Mouse (Mus musculus) limb, embryonic 12.5 days (tissue): ENCODE measurements at regions not wholly inside any gene's neighbourhood (a gene's known extent, or its start where the extent isn't known, plus 50 kb on each side); places are given as distances from the start of the nearest gene placed in this dataset.
"Not testable (repeated sequence)": the region's sequence is repeated elsewhere in the genome, so short reads cannot be mapped to it uniquely, and the experiment has no call there.

Experiments
- ATAC-seq: fragments of 200-750 bp; cut with Nextera tagmentation; 2 replicates; pipeline ENCODE4 v1.8.0; 2017; ENCODE audit warnings: low read depth, moderate TSS enrichment; ENCODE audit not compliant: insufficient number of reproducible peaks, insufficient read depth, low FRiP score, low TSS enrichment
- H3K27ac ChIP-seq: fragments of 300-500 bp; sonication (generic); 2 replicates; pipeline ENCODE4 v1.5.1; 2016; ENCODE audit warnings: mild to moderate bottlenecking, moderate library complexity
- H3K27me3 ChIP-seq: fragments of 300-500 bp; sonication (generic); 2 replicates; pipeline ENCODE4 v1.6.1; 2016; ENCODE audit warnings: mild to moderate bottlenecking, moderate library complexity
- H3K36me3 ChIP-seq: fragments of 300-500 bp; sonication (generic); 2 replicates; pipeline ENCODE4 v1.6.1; 2016; ENCODE audit warnings: mild to moderate bottlenecking, moderate library complexity
- H3K4me1 ChIP-seq: fragments of 300-500 bp; sonication (generic); replicated peaks from 2 replicates; pipeline ENCODE4 v1.6.1; 2016
- H3K4me2 ChIP-seq: fragments of 300-500 bp; sonication (generic); 2 replicates; pipeline ENCODE4 v1.6.1; 2016; ENCODE audit warnings: mild to moderate bottlenecking, moderate library complexity
- H3K4me3 ChIP-seq: fragments of 300-500 bp; sonication (generic); replicated peaks from 2 replicates; pipeline ENCODE4 v1.5.1; 2016; ENCODE audit warnings: mild to moderate bottlenecking
- H3K9ac ChIP-seq: fragments of 300-500 bp; sonication (generic); replicated peaks from 2 replicates; pipeline ENCODE4 v1.6.1; 2016; ENCODE audit warnings: mild to moderate bottlenecking, moderate library complexity
- H3K9me3 ChIP-seq: fragments of 300-500 bp; sonication (generic); 2 replicates; pipeline ENCODE4 v1.6.1; 2016; ENCODE audit warnings: mild to moderate bottlenecking, moderate library complexity
- WGBS: fragments of 180-500 bp; shearing (Covaris S2); methylation state at CpG from one replicate; pipeline ENCODE4 v1.1.7; 2016; 5-methylcytosine and 5-hydroxymethylcytosine counted together

GRCm38 (mm10) chr10:111593280-111593679 is 87.2 kb downstream of the Phlda1 start:
- 89% methylated on average over 2 of the region's 2 CpGs for WGBS
- no peaks in the 10 kb centered on the region for H3K36me3 ChIP-seq
- no peak overlapping the region for H3K4me3 ChIP-seq
- ATAC-seq, result no peak
- H3K4me1 ChIP-seq, result peaks cover 15% of the 10 kb centered on the region
- H3K27me3 ChIP-seq, result no peaks in the 10 kb centered on the region
- no peak overlapping the region for H3K4me2 ChIP-seq
- H3K9ac ChIP-seq, result no peak overlapping the region
- no peaks in the 10 kb centered on the region for H3K9me3 ChIP-seq
- no peak overlapping the region for H3K27ac ChIP-seq

GRCm38 (mm10) chr10:111594171-111594570 is 88.1 kb downstream of the Phlda1 start:
- peaks cover 22% of the 10 kb centered on the region for H3K4me1 ChIP-seq

GRCm38 (mm10) chr10:111594651-111595050 is 88.6 kb downstream of the Phlda1 start:
- 78% methylated on average over 10 of the region's 10 CpGs for WGBS
- H3K4me1 ChIP-seq, result peaks cover 26% of the 10 kb centered on the region
- H3K9ac ChIP-seq, result no peak overlapping the region
- no peak for ATAC-seq
- no peaks in the 10 kb centered on the region for H3K27me3 ChIP-seq
- H3K27ac ChIP-seq, result no peak overlapping the region
- H3K4me3 ChIP-seq, result no peak overlapping the region
- no peak overlapping the region for H3K4me2 ChIP-seq
- no peaks in the 10 kb centered on the region for H3K9me3 ChIP-seq
- H3K36me3 ChIP-seq, result no peaks in the 10 kb centered on the region

More at GRCm38 (mm10) chr10:111594171-111594570, 88.1 kb downstream of the Phlda1 start:
- ATAC-seq, result no peak
- Histone ChIP-seq H3K4me3 (no peak overlapping the region), H3K9me3 (no peaks in the 10 kb centered on the region), H3K4me2 (no peak overlapping the region), H3K27me3 (no peaks in the 10 kb centered on the region), H3K27ac (no peak overlapping the region), H3K36me3 (no peaks in the 10 kb centered on the region), H3K9ac (no peak overlapping the region)
- 85% methylated on average over 11 of the region's 11 CpGs for WGBS

- Histone ChIP-seq H3K9ac (no peak overlapping the region), H3K27me3 (no peaks in the 10 kb centered on the region), H3K27ac (no peak overlapping the region), H3K36me3 (no peaks in the 10 kb centered on the region), H3K4me1 (peaks cover 35% of the 10 kb centered on the region), H3K4me3 (no peak overlapping the region), H3K4me2 (no peak overlapping the region), H3K9me3 (no peaks in the 10 kb centered on the region)
- 48% methylated on average over 8 of the region's 8 CpGs for WGBS
- ATAC-seq, result no peak
Measured at GRCm38 (mm10) chr10:111595513-111595995, 89.5 kb downstream of the Phlda1 start.

- H3K9ac ChIP-seq, result no peak overlapping the region
- 81% methylated on average over 5 of the region's 5 CpGs for WGBS
- H3K9me3 ChIP-seq, result no peaks in the 10 kb centered on the region
- no peaks in the 10 kb centered on the region for H3K27me3 ChIP-seq
- no peak overlapping the region for H3K4me3 ChIP-seq
- no peaks in the 10 kb centered on the region for H3K36me3 ChIP-seq
- H3K27ac ChIP-seq, result no peak overlapping the region
- peaks cover 43% of the 10 kb centered on the region for H3K4me1 ChIP-seq
- no peak overlapping the region for H3K4me2 ChIP-seq
- no peak for ATAC-seq
Measured at GRCm38 (mm10) chr10:111598650-111599049, 92.6 kb downstream of the Phlda1 start.

- Histone ChIP-seq H3K9me3 (no peaks in the 10 kb centered on the region), H3K4me2 (0 out of 2 replicates have a peak overlapping the region, but pooled peaks have one; percentile 4), H3K27ac (peak overlapping the region; percentile 66), H3K9ac (no peak overlapping the region), H3K4me3 (no peak overlapping the region), H3K4me1 (peaks cover 43% of the 10 kb centered on the region), H3K36me3 (no peaks in the 10 kb centered on the region), H3K27me3 (no peaks in the 10 kb centered on the region)
- WGBS, result 64% methylated on average over 10 of the region's 10 CpGs
- no peak for ATAC-seq
Measured at GRCm38 (mm10) chr10:111599297-111600250, 93.5 kb downstream of the Phlda1 start.

GRCm38 (mm10) chr10:111600251-111600620 is 94.2 kb downstream of the Phlda1 start:
- H3K4me3 ChIP-seq, result no peak overlapping the region
- H3K36me3 ChIP-seq, result no peaks in the 10 kb centered on the region
- ATAC-seq, result no peak
- H3K27me3 ChIP-seq, result no peaks in the 10 kb centered on the region
- no peaks in the 10 kb centered on the region for H3K9me3 ChIP-seq
- no peak overlapping the region for H3K9ac ChIP-seq
- 52% methylated on average over 2 of the region's 2 CpGs for WGBS
- peak overlapping the region; percentile 66 for H3K27ac ChIP-seq
- H3K4me1 ChIP-seq, result peaks cover 43% of the 10 kb centered on the region
- H3K4me2 ChIP-seq, result 0 out of 2 replicates have a peak overlapping the region, but pooled peaks have one; percentile 4

- Histone ChIP-seq H3K27me3 (no peaks in the 10 kb centered on the region), H3K4me1 (peaks cover 40% of the 10 kb centered on the region), H3K9ac (no peak overlapping the region), H3K36me3 (no peaks in the 10 kb centered on the region), H3K4me2 (0 out of 2 replicates have a peak overlapping the region, but pooled peaks have one; percentile 4), H3K9me3 (no peaks in the 10 kb centered on the region), H3K27ac (peak overlapping the region; percentile 66), H3K4me3 (no peak overlapping the region)
- peak; percentile 93 for ATAC-seq
- WGBS, result 1% methylated on average over 2 of the region's 2 CpGs
Measured at GRCm38 (mm10) chr10:111600677-111601099, 94.6 kb downstream of the Phlda1 start.

GRCm38 (mm10) chr10:111603166-111603565 is 97.1 kb downstream of the Phlda1 start:
- Histone ChIP-seq H3K4me3 (no peak overlapping the region), H3K36me3 (no peaks in the 10 kb centered on the region), H3K4me1 (peaks cover 28% of the 10 kb centered on the region), H3K9me3 (no peaks in the 10 kb centered on the region), H3K27ac (no peak overlapping the region), H3K27me3 (no peaks in the 10 kb centered on the region), H3K9ac (no peak overlapping the region), H3K4me2 (no peak overlapping the region)
- WGBS, result 91% methylated on average over 1 of the region's 1 CpGs
- ATAC-seq, result no peak

GRCm38 (mm10) chr10:111607381-111607780 is 101.3 kb downstream of the Phlda1 start:
- H3K4me1 ChIP-seq, H3K9ac ChIP-seq, ATAC-seq, H3K9me3 ChIP-seq, H3K36me3 ChIP-seq, H3K4me2 ChIP-seq, H3K27ac ChIP-seq, H3K27me3 ChIP-seq, H3K4me3 ChIP-seq: not testable (repeated sequence)
- WGBS, result 72% methylated on average over 2 of the region's 2 CpGs

- no peak for ATAC-seq
- Histone ChIP-seq H3K9ac (no peak overlapping the region), H3K4me3 (no peak overlapping the region), H3K27ac (no peak overlapping the region), H3K4me2 (no peak overlapping the region), H3K4me1 (0 out of 2 replicates have a peak, but pooled peaks cover 3% of the 10 kb centered on the region), H3K9me3 (no peaks in the 10 kb centered on the region), H3K27me3 (no peaks in the 10 kb centered on the region), H3K36me3 (no peaks in the 10 kb centered on the region)
- 80% methylated on average over 9 of the region's 9 CpGs for WGBS
Measured at GRCm38 (mm10) chr10:111608385-111609093, 102.5 kb downstream of the Phlda1 start.
